Mouse (Mus musculus) kidney, postnatal 0 days (tissue): ENCODE measurements around the gene Hbb-bt. TPM values are rescaled to one million over a fixed set of nuclear protein-coding genes. Genes with fewer than 3 reads are reported as not detected.
"Not testable (repeated sequence)": the region's sequence is repeated elsewhere in the genome, so short reads cannot be mapped to it uniquely, and the experiment has no call there.

Source experiments
- ATAC-seq: fragments of 200-750 bp; cut with Nextera tagmentation; replicated peaks from 2 replicates; pipeline ENCODE4 v1.8.0; 2017; ENCODE audit warnings: low read depth, moderate number of reproducible peaks, moderate TSS enrichment, moderate library complexity; ENCODE audit not compliant: low FRiP score
- DNase-seq: peaks from one replicate; pipeline ENCODE4 v3.0.0-alpha.2; 2016; ENCODE audit warnings: low spot score
- H3K27ac ChIP-seq: fragments of 300-500 bp; sonication (generic); 2 replicates; pipeline ENCODE4 v1.5.1; 2014; ENCODE audit warnings: mild to moderate bottlenecking
- H3K27me3 ChIP-seq: fragments of 300-500 bp; sonication (generic); 2 replicates; pipeline ENCODE4 v1.6.1; 2014; ENCODE audit warnings: low read length, mixed read lengths; ENCODE audit not compliant: insufficient read depth
- H3K36me3 ChIP-seq: fragments of 300-500 bp; sonication (generic); 2 replicates; pipeline ENCODE4 v1.6.1; 2014; ENCODE audit warnings: low read length, mixed read lengths; ENCODE audit not compliant: insufficient read depth
- H3K4me1 ChIP-seq: fragments of 300-500 bp; sonication (generic); replicated peaks from 2 replicates; pipeline ENCODE4 v1.6.1; 2014; ENCODE audit warnings: antibody characterized with exemption, low read length, mixed read lengths; ENCODE audit not compliant: insufficient read depth
- H3K4me2 ChIP-seq: fragments of 300-500 bp; sonication (generic); 2 replicates; pipeline ENCODE4 v1.6.1; 2014; ENCODE audit warnings: mild to moderate bottlenecking, low read length, moderate library complexity, mixed read lengths
- H3K4me3 ChIP-seq: fragments of 300-500 bp; sonication (generic); replicated peaks from 2 replicates; pipeline ENCODE4 v1.5.1; 2014; ENCODE audit warnings: low read depth, low read length
- H3K9ac ChIP-seq: fragments of 300-500 bp; sonication (generic); 2 replicates; pipeline ENCODE4 v1.6.1; 2014; ENCODE audit warnings: low read depth, low read length
- H3K9me3 ChIP-seq: fragments of 300-500 bp; sonication (generic); replicated peaks from 2 replicates; pipeline ENCODE4 v1.6.1; 2016; ENCODE audit warnings: low read length, inconsistent platforms, mixed read lengths
- CTCF ChIP-seq: IDR thresholded peaks from 2 replicates; pipeline ENCODE4 v1.5.1; 2016; ENCODE audit warnings: antibody characterized with exemption, low read depth, mild to moderate bottlenecking, moderate library complexity
- WGBS: fragments of 180-500 bp; shearing (Covaris S2); extraction: QIAGEN DNeasy Blood & Tissue Kit; methylation state at CpG from one replicate; pipeline ENCODE4 v1.1.7; 2014; 5-methylcytosine and 5-hydroxymethylcytosine counted together
- polyA plus RNA-seq: library from polyadenylated mRNA; unstranded; fragments of >200 nt; fragmentation: Nextera tagmentation; extraction: Ambion mirVana; gene quantifications from 2 replicates; pipeline ENCODE4 v1.2.1, GENCODE M21; 2015

The Hbb-bt gene
- polyA plus RNA-seq, 1 experiment from 2014 or later, result 402 TPM

DNA sequence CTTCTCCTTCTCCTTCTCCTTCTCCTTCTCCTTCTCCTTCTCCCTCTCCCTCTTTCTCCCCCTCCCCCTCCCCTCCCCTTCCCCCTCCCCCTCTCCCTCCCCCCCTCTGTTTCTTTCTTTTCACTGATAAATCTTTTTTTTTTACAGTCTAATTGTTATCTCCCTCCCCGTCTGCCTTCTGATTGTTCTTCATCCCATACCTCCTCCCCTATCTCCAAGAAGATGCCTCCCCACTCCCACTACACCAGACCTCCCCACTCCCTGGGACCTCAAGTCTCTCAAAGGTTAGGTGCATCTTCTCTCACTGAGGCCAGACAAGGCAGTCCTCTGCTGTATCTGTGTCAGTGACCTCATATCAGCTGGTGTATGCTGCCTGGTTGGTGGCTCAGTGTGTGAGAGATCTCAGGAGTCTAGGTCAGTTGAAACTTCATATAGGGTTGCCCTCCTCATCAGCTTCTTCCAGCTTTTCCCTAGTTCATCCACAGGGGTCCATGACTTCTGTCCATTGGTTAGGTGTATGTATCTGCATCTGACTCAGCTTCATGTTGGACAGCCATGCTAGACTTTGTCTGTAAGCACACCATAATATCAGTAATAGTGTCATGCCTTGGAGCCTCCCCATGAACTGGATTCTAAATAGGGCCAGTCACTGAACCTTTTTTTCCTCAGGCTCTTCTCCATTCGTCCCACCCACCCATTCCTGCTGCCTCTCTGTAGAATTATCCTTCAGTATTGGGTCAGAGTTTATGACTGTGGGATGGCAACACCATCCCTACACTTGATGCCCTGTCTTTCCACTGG lies 30.9 kb upstream of the Hbb-bt start:
- Histone ChIP-seq H3K4me2 (no peak overlapping the region), H3K9me3 (no peaks in the 10 kb centered on the region), H3K4me1 (no peaks in the 10 kb centered on the region), H3K9ac (no peak overlapping the region), H3K27ac (no peak overlapping the region), H3K4me3 (no peak overlapping the region), H3K36me3 (no peaks in the 10 kb centered on the region), H3K27me3 (no peaks in the 10 kb centered on the region)
- ATAC-seq, result no peak
- DNase-seq, result no peak
- TF ChIP-seq CTCF, result no peak
- 54% methylated on average over 2 of the region's 2 CpGs for WGBS

DNA sequence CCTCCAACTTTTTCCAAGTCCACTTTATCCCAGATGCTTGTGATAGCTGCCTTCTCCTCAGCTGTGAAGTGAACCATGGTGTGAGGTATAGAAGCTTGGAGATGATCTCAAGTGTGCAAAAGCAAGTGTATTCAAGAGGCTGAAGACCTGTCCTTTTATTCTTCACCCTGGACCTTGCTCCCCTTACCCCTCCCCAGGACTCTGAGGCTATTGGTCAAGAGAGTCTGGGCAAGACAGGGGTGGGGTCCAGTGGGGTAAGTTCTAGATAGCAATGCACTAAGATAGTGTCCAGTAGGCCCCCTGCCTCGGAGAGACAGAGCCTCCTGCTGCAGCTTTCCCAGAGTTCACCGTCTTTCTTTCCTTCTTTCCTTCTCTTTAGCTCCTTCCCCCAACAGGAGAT lies 29.2 kb upstream of the Hbb-bt start, which contains the start of gene Hbb-bh1:
Gene Hbb-bh1, minus strand, starts transcription at position 131 of the 400 bp plus-strand sequence.
- Histone ChIP-seq H3K9me3 (no peaks in the 10 kb centered on the region), H3K27me3 (no peaks in the 10 kb centered on the region), H3K4me1 (no peaks in the 10 kb centered on the region), H3K4me3 (no peak within 1 kb of the TSS), H3K4me2 (no peak within 1 kb of the TSS), H3K9ac (no peak within 1 kb of the TSS), H3K36me3 (no peaks in the 10 kb centered on the region), H3K27ac (no peak within 1 kb of the TSS)
- 91% methylated on average over 2 of the region's 2 CpGs for WGBS
- no peak for ATAC-seq
- no peak for DNase-seq
- TF ChIP-seq CTCF, result no peak

DNA sequence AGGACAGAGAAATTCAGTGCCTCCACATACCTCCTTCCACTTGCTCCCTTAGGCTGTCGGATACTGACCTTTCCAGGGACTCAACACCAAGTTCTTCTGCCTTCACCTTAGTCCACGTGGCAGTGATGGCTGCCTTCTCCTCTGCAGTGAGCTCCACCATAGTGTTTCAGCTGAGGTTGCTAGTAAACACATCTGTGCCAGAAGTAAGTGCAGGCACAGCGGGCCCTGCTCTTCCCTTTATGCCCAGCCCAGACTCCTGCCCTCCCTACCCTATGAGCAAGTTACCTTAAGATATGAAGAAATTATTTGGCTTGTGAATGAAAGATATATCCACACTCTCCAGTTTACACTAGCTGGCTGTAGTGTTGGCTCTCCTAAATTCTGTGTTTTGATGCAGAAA lies 26.5 kb upstream of the Hbb-bt start, which contains the start of gene Hbb-bh2:
Gene Hbb-bh2, minus strand, starts transcription at position 253 of the 400 bp plus-strand sequence.
- no peak within 1 kb of the TSS for H3K4me2 ChIP-seq
- no peak for DNase-seq
- H3K27me3 ChIP-seq, result no peaks in the 10 kb centered on the region
- no peaks in the 10 kb centered on the region for H3K36me3 ChIP-seq
- WGBS, result 65% methylated on average over 3 of the region's 3 CpGs
- no peaks in the 10 kb centered on the region for H3K9me3 ChIP-seq
- TF ChIP-seq CTCF, result no peak
- no peak within 1 kb of the TSS for H3K4me3 ChIP-seq
- no peaks in the 10 kb centered on the region for H3K4me1 ChIP-seq
- H3K9ac ChIP-seq, result no peak within 1 kb of the TSS
- no peak for ATAC-seq
- no peak within 1 kb of the TSS for H3K27ac ChIP-seq

GRCm38 (mm10) chr7:103827808-103828207 lies 14.0 kb upstream of the Hbb-bt start, which contains the start of gene Hbb-bs:
Gene Hbb-bs, minus strand, starts transcription at chr7:103828096.
- no peaks in the 10 kb centered on the region for H3K4me1 ChIP-seq
- no peak within 1 kb of the TSS for H3K9ac ChIP-seq
- no peaks in the 10 kb centered on the region for H3K9me3 ChIP-seq
- DNase-seq (no peak), ATAC-seq (no peak)
- H3K4me2 ChIP-seq, result no peak within 1 kb of the TSS
- no peaks in the 10 kb centered on the region for H3K27me3 ChIP-seq
- no peak for TF ChIP-seq CTCF
- H3K36me3 ChIP-seq, result no peaks in the 10 kb centered on the region
- H3K27ac ChIP-seq, result no peak within 1 kb of the TSS
- H3K4me3 ChIP-seq, result no peak within 1 kb of the TSS
- WGBS, result 94% methylated on average over 4 of the region's 4 CpGs

GRCm38 (mm10) chr7:103827139-103827538 lies 13.3 kb upstream of the Hbb-bt start:
- H3K27ac ChIP-seq, H3K9ac ChIP-seq, H3K4me2 ChIP-seq, H3K27me3 ChIP-seq, H3K4me1 ChIP-seq, H3K4me3 ChIP-seq, DNase-seq, H3K9me3 ChIP-seq, H3K36me3 ChIP-seq, ATAC-seq: not testable (repeated sequence)
- no CpG with 5 or more reads among the region's 2 CpGs for WGBS

DNA sequence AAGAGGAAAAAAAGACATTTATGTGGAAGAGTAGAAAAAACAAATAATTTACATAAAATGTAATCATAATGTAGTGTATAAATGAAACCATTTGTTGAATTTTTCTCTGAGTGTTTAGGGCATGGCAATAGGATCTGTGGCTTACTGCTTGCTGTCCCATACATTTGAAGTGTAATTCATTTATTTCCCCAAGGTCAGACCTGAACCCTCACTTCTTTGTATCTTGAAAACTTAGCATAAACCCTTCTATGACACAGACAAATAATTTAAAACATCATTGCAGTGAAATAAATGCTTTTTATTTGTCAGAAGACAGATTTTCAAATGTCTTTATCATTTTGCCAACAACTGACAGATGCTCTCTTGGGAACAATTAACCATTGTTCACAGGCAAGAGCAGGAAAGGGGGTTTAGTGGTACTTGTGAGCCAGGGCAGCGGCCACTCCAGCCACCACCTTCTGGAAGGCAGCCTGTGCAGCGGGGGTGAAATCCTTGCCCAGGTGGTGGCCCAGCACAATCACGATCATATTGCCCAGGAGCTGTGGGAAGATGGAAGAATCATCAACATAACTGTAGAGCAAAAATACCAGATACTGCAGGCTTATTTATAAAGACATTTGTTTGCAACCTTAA lies 12.6 kb upstream of the Hbb-bt start:
- ATAC-seq (no peak), DNase-seq (no peak)
- TF ChIP-seq CTCF, result no peak
- Histone ChIP-seq H3K27ac (no peak overlapping the region), H3K36me3 (no peaks in the 10 kb centered on the region), H3K27me3 (no peaks in the 10 kb centered on the region), H3K4me3 (no peak overlapping the region), H3K4me1 (no peaks in the 10 kb centered on the region), H3K9ac (no peak overlapping the region), H3K9me3 (no peaks in the 10 kb centered on the region), H3K4me2 (no peak overlapping the region)
- WGBS, result 61% methylated on average over 3 of the region's 3 CpGs
